Comparison of ENCODE assay signal across 15 mouse cellular contexts in genomic region chr6:115931639-115932038, GRCm38 (mm10). TPM values are rescaled to one million over a fixed set of nuclear protein-coding genes. Genes with fewer than 3 reads are reported as not detected.
"Had no signal": no experiment of that assay in that cellular context is flagged by ENCODE, and none has a peak within 500 bp of the region (broad histone marks: within the 10 kb centered on the region; RNA-seq: fewer than 3 reads in every experiment).

TSS of gene Rho (plus strand) at chr6:115931748.

- H3K9me3 ChIP-seq: kidney, embryonic 15.5 days; limb, embryonic 15.5 days; liver, embryonic 12.5 days; stomach, embryonic 15.5 days had no signal

- H3K4me1 ChIP-seq: liver, embryonic 12.5 days had no signal

- DNase-seq: kidney, adult 2 months; kidney, postnatal 14 days; lung, embryonic 14.5 days; lung, postnatal 10 days; lung, postnatal 4 days; right cerebral cortex, postnatal 14 days; thymus, postnatal 4 days had no signal

- H3K27ac ChIP-seq: kidney, embryonic 15.5 days; left cerebral cortex, adult 2 months; limb, embryonic 15.5 days; liver, embryonic 12.5 days; stomach, embryonic 15.5 days had no signal

- H3K36me3 ChIP-seq: kidney, embryonic 15.5 days; limb, embryonic 15.5 days; liver, embryonic 12.5 days; stomach, embryonic 15.5 days had no signal

- ATAC-seq: liver, embryonic 12.5 days; midbrain, embryonic 16.5 days had no signal

- H3K9ac ChIP-seq: kidney, embryonic 15.5 days; limb, embryonic 15.5 days; liver, embryonic 12.5 days; lung, embryonic 14.5 days; stomach, embryonic 15.5 days had no signal

- H3K4me2 ChIP-seq: kidney, embryonic 15.5 days; limb, embryonic 15.5 days; liver, embryonic 12.5 days; lung, embryonic 14.5 days; midbrain, embryonic 11.5 days; stomach, embryonic 15.5 days had no signal

- H3K4me3 ChIP-seq: kidney, embryonic 15.5 days; left cerebral cortex, adult 2 months; limb, embryonic 15.5 days; liver, embryonic 12.5 days; stomach, embryonic 15.5 days had no signal

- H3K27me3 ChIP-seq: kidney, embryonic 15.5 days; limb, embryonic 15.5 days; liver, embryonic 12.5 days; stomach, embryonic 15.5 days had no signal

RNA-seq across cellular contexts. Expression of gene Rho, which starts in this region (rescaled TPM):
- polyA plus RNA-seq: liver, embryonic 12.5 days; liver, embryonic 16.5 days; midbrain, embryonic 11.5 days had no signal
